7 mouse cellular contexts compared by ENCODE assay signal in the genomic region with DNA sequence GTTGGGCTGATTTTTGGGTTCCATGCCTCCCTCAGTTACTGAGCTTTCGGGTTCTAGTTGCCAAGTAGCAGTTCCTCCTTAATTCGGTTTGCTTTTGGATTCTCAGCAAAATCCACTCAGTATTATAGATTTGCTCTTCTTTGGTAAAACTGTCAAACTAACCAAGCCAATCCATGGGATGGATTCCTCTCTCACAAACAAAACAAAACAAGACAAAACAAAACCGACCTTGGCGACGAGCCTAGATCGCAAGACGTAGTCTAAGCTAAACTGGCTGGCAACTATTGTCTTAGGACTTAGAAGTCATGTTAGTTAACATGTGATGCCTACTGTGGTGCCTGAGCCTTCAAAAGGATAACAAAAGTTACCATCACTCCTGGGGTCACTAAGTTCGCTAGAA. TPM values are rescaled to one million over a fixed set of nuclear protein-coding genes. Genes with fewer than 3 reads are reported as not detected.
DNase-seq lines count a peak whose midpoint lies in the region; ATAC-seq and TF ChIP-seq lines count a peak whose summit lies in the region.

No protein-coding gene starts in this region.

- DNase-seq in lung, postnatal 14 days = no peak
- no peak for DNase-seq in forebrain, embryonic 11.5 days (ENCODE audit: low spot score)
- DNase-seq in ovary, adult 18-20 months (ENCODE audit: low spot score) = no peak
- no peak for DNase-seq in cerebellum, postnatal 4 days (ENCODE audit: low spot score in 2 of 2)

- no peaks in the 10 kb centered on the region for H3K27me3 ChIP-seq in lung, embryonic 15.5 days
- no peaks in the 10 kb centered on the region for H3K27me3 ChIP-seq in forebrain, embryonic 11.5 days (ENCODE audit: control insufficient read depth, insufficient read depth, low read length)
- no peaks in the 10 kb centered on the region for H3K27me3 ChIP-seq in limb, embryonic 13.5 days
- H3K27me3 ChIP-seq in small intestine, adult 2 months (ENCODE audit: control insufficient read depth, insufficient read depth, low read length) = no peaks in the 10 kb centered on the region

- no peaks in the 10 kb centered on the region for H3K9me3 ChIP-seq in lung, embryonic 15.5 days
- no peaks in the 10 kb centered on the region for H3K9me3 ChIP-seq in forebrain, embryonic 11.5 days (ENCODE audit: control insufficient read depth, low read length)
- no peaks in the 10 kb centered on the region for H3K9me3 ChIP-seq in limb, embryonic 13.5 days

- peak overlapping the region; percentile 65 for H3K4me3 ChIP-seq in lung, embryonic 15.5 days
- H3K4me3 ChIP-seq in forebrain, embryonic 11.5 days (ENCODE audit: low read depth, low read length) = peak overlapping the region; percentile 16; the same call in 1 of the 2 replicates
- H3K4me3 ChIP-seq in limb, embryonic 13.5 days = peak overlapping the region; percentile 65
- peak overlapping the region; percentile 84 for H3K4me3 ChIP-seq in small intestine, adult 2 months (ENCODE audit: low read depth, low read length)

- no peak for TF ChIP-seq POLR2A in small intestine, adult 2 months (IDR thresholded peaks at IDR 0.05; ENCODE audit: low read depth, low read length)

- H3K9ac ChIP-seq in lung, embryonic 15.5 days = no peak overlapping the region
- no peak overlapping the region; the same call in 1 of the 2 replicates for H3K9ac ChIP-seq in forebrain, embryonic 11.5 days (ENCODE audit: low read length)
- no peak overlapping the region for H3K9ac ChIP-seq in limb, embryonic 13.5 days

- no peaks in the 10 kb centered on the region for H3K36me3 ChIP-seq in lung, embryonic 15.5 days
- no peaks in the 10 kb centered on the region for H3K36me3 ChIP-seq in forebrain, embryonic 11.5 days (ENCODE audit: control insufficient read depth, insufficient read depth, low read length)
- H3K36me3 ChIP-seq in limb, embryonic 13.5 days = peaks cover 12% of the 10 kb centered on the region
- H3K36me3 ChIP-seq in small intestine, adult 2 months (ENCODE audit: control insufficient read depth, insufficient read depth, low read length) = no peaks in the 10 kb centered on the region

- H3K4me2 ChIP-seq in lung, embryonic 15.5 days = peak overlapping the region; percentile 53
- peak overlapping the region; percentile 33 for H3K4me2 ChIP-seq in forebrain, embryonic 11.5 days (ENCODE audit: low read depth, low read length, severe bottlenecking)
- peak overlapping the region; percentile 57 for H3K4me2 ChIP-seq in limb, embryonic 13.5 days (replicated peaks)

- no peak for TF ChIP-seq CTCF in small intestine, adult 2 months (IDR thresholded peaks at IDR 0.05; ENCODE audit: extremely low read depth, insufficient read length, insufficient replicate concordance, low read depth, low read length)

- peak overlapping the region; percentile 93 for H3K27ac ChIP-seq in lung, embryonic 15.5 days
- 0 out of 2 replicates have a peak overlapping the region, but pooled peaks have one; percentile 42 for H3K27ac ChIP-seq in forebrain, embryonic 11.5 days (ENCODE audit: low read depth, low read length)
- peak overlapping the region; percentile 65 for H3K27ac ChIP-seq in limb, embryonic 13.5 days
- peak overlapping the region; percentile 79 for H3K27ac ChIP-seq in small intestine, adult 2 months (ENCODE audit: insufficient read depth, low read depth, low read length)

- ATAC-seq in lung, embryonic 15.5 days (ENCODE audit: borderline replicate concordance, extremely low read depth, low FRiP score, low TSS enrichment) = no peak
- ATAC-seq in forebrain, embryonic 11.5 days (replicated peaks; ENCODE audit: low FRiP score) = no peak
- no peak for ATAC-seq in limb, embryonic 13.5 days (ENCODE audit: low FRiP score, low read depth)

- H3K4me1 ChIP-seq in lung, embryonic 15.5 days = peaks cover 20% of the 10 kb centered on the region
- H3K4me1 ChIP-seq in forebrain, embryonic 11.5 days (replicated peaks; ENCODE audit: control insufficient read depth, insufficient read depth, low read length) = peaks cover 2% of the 10 kb centered on the region; the same call in 1 of the 2 replicates
- H3K4me1 ChIP-seq in limb, embryonic 13.5 days = peaks cover 17% of the 10 kb centered on the region
- H3K4me1 ChIP-seq in small intestine, adult 2 months (ENCODE audit: control insufficient read depth, insufficient read depth, insufficient read length, low read length) = no peaks in the 10 kb centered on the region; the same call in 1 of the 2 replicates

- WGBS in lung, embryonic 15.5 days = 78% methylated on average over 8 of the region's 8 CpGs
- 86% methylated on average over 8 of the region's 8 CpGs for WGBS in forebrain, embryonic 11.5 days
- 83% methylated on average over 8 of the region's 8 CpGs for WGBS in limb, embryonic 13.5 days
- WGBS in small intestine, adult 2 months = 87% methylated on average over 8 of the region's 8 CpGs

RNA-seq across cellular contexts. Expression of a gene that starts 2.1 kb away (rescaled TPM):
- 8.6 and 8.8 TPM in 2 replicates for polyA plus RNA-seq in lung, embryonic 15.5 days (2015; fragmentation: Nextera tagmentation; extraction: Ambion mirVana)
- polyA plus RNA-seq in forebrain, embryonic 11.5 days (2014; fragmentation: Nextera tagmentation; extraction: Ambion mirVana) = 9.6 and 9.9 TPM in 2 replicates
- 7.6 and 8.0 TPM in 2 replicates for polyA plus RNA-seq in limb, embryonic 13.5 days (2015; fragmentation: Nextera tagmentation; extraction: Ambion mirVana)
- 2.3 and 5.6 TPM in 2 replicates for polyA plus RNA-seq in small intestine, adult 2 months (2012; rRNA removed)

RNA-seq across cellular contexts. Expression of a gene that starts 14.1 kb away (rescaled TPM):
- polyA plus RNA-seq in lung, embryonic 15.5 days (2015; fragmentation: Nextera tagmentation; extraction: Ambion mirVana) = 378 and 407 TPM in 2 replicates
- polyA plus RNA-seq in forebrain, embryonic 11.5 days (2014; fragmentation: Nextera tagmentation; extraction: Ambion mirVana) = 414 and 455 TPM in 2 replicates
- polyA plus RNA-seq in limb, embryonic 13.5 days (2015; fragmentation: Nextera tagmentation; extraction: Ambion mirVana) = 394 and 410 TPM in 2 replicates
- polyA plus RNA-seq in small intestine, adult 2 months (2012; rRNA removed) = 122 and 160 TPM in 2 replicates

RNA-seq across cellular contexts. Expression of a gene that starts 17.5 kb away (rescaled TPM):
- 0.94 and 4.7 TPM in 2 replicates for polyA plus RNA-seq in lung, embryonic 15.5 days (2015; fragmentation: Nextera tagmentation; extraction: Ambion mirVana)
- polyA plus RNA-seq in forebrain, embryonic 11.5 days (2014; fragmentation: Nextera tagmentation; extraction: Ambion mirVana) = 0.05 TPM in 1 of 2 replicates, not detected in the other
- polyA plus RNA-seq in limb, embryonic 13.5 days (2015; fragmentation: Nextera tagmentation; extraction: Ambion mirVana) = 0.11 TPM in 1 of 2 replicates, not detected in the other
- not detected in 2 replicates for polyA plus RNA-seq in small intestine, adult 2 months (2012; rRNA removed)

RNA-seq across cellular contexts. Expression of a gene that starts 26.3 kb away (rescaled TPM):
- polyA plus RNA-seq in lung, embryonic 15.5 days (2015; fragmentation: Nextera tagmentation; extraction: Ambion mirVana) = 49.0 and 52.8 TPM in 2 replicates
- polyA plus RNA-seq in forebrain, embryonic 11.5 days (2014; fragmentation: Nextera tagmentation; extraction: Ambion mirVana) = 51.6 and 59.7 TPM in 2 replicates
- 48.8 and 54.4 TPM in 2 replicates for polyA plus RNA-seq in limb, embryonic 13.5 days (2015; fragmentation: Nextera tagmentation; extraction: Ambion mirVana)
- polyA plus RNA-seq in small intestine, adult 2 months (2012; rRNA removed) = 2.6 and 3.0 TPM in 2 replicates

RNA-seq across cellular contexts. Expression of a gene that starts 37.1 kb away (rescaled TPM):
- not detected in 2 replicates for polyA plus RNA-seq in lung, embryonic 15.5 days (2015; fragmentation: Nextera tagmentation; extraction: Ambion mirVana)
- not detected in 2 replicates for polyA plus RNA-seq in forebrain, embryonic 11.5 days (2014; fragmentation: Nextera tagmentation; extraction: Ambion mirVana)
- polyA plus RNA-seq in limb, embryonic 13.5 days (2015; fragmentation: Nextera tagmentation; extraction: Ambion mirVana) = not detected in 2 replicates
- polyA plus RNA-seq in small intestine, adult 2 months (2012; rRNA removed) = not detected in 2 replicates

Comparison
In these comparisons a context has a peak if more than half of its experiments do, and no peak if none do; other contexts are left out.
1. H3K27ac ChIP-seq: peak in every context shown above with its lines; median percentile 93 in lung, embryonic 15.5 days; 79 in small intestine, adult 2 months; 65 in limb, embryonic 13.5 days; 42 in forebrain, embryonic 11.5 days.
2. H3K4me3 ChIP-seq: peak in every context shown above with its lines; median percentile 84 in small intestine, adult 2 months; 65 in lung, embryonic 15.5 days; 65 in limb, embryonic 13.5 days; 16 in forebrain, embryonic 11.5 days.